Mouse (Mus musculus): ENCODE measurements around the gene Tcf19.

Gene Tcf19

DNA sequence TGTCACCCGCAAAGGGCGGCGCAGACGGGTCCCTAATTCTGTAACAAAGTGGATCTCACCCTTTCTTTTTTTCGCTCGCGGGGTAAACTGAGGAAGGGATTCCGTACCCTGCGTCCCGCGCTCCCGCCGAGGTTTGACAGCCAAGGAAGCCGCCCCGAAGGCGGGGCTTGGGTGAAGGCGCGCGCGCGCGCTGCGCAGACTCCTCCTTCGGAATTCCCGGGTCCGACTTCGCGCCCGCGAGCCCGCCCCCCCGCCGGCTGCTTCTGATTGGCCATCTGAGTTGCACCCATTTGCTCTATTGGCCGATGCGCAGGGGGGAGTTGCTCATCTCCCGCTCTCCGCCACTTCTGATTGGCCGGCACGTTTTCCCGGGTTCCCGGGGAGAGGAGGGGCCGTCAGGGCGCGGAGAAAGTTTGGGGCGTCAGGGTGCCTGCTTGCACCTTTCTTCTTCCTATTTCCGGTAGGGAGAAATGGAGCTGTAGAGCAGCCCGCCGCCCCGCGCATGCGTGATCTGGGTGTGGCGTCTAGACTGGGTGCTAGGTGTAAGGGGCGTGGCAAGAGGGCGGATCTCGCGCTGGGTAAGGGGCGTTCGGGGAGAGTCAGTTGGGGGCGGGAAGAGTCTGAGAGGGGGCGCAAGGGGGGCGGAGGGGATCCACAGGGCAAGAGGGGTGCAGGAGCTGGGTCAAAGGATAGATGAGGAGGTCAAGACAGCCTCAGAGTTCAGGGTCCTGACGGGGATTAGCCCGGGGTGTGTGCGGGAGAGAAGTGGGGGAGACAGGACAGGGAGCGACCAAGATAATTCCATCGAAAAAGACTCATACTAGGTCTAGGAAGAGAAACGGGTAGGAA is at the start of gene Tcf19, which contains the start of gene Cchcr1:
Gene Tcf19 (minus strand): TSS at position 173 of the 849 bp plus-strand sequence.
Gene Cchcr1 (plus strand): TSS at position 449 of the 849 bp plus-strand sequence.
- DNase-seq (ENCODE audit: low spot score in 2 of 2): peak; percentile 96 to 97

DNA sequence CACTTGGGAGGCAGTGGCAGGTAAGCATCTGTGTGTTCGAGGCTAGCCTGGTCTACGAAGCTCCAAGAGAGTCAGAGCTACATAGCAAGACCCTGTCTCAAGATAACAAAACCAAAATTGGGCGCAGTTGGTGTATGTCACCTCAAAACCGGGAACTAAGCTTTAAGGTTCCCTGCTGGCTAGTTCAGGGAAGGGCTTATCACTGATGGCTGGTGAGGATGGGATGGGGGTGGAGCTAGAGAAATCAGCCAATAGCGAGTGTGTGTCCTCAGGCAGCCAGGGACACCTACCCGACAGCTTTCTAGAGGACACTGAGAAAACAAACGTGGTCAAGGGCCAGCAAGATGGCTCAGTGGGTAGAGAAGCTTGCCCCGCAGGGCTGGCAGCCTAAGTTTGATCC is 41.6 kb upstream of the Tcf19 start:
- DNase-seq (ENCODE audit: low spot score in 2 of 2): no peak

DNA sequence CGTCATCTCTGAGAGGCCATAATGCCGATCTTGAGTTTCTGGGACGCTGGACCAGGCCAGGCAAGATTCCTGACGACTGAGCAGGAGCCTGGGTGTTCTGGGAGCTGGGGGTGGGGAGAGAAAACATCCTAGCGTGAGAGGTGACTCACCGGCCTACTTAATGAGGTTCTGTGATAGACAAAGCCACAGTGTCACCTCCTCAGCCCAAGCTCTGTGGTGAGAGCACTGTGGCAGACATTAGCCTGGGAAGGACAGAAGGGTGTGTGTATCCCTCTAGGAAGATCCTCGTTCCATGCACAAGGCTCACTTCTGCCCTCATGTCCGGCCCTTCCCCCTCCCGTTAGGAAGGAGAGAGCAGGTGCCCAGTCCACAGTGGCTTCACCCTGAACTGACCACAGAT is 40.7 kb upstream of the Tcf19 start:
- DNase-seq (ENCODE audit: low spot score in 2 of 2): no peak

DNA sequence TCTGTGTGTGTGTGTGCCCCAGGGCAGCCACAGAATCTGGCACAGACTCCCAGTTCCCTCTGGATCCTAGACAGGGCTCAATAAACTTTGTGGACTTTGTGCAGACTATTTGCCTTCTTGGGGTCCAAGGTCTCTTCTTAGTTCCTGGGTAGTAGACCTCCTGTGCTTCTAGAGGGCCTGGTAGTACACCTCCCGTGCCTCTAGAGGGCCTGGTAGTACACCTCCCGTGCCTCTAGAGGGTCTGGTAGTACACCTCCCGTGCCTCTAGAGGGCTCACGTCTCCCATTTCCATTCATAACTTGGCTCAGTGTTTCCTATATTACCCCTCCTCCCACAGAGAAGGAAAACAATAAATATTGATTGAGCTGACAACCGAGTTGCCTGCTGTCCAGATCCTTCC is 40.2 kb upstream of the Tcf19 start:
- peak in 1 of 2 experiments; percentile 26 for DNase-seq (ENCODE audit: low spot score in 2 of 2)

DNA sequence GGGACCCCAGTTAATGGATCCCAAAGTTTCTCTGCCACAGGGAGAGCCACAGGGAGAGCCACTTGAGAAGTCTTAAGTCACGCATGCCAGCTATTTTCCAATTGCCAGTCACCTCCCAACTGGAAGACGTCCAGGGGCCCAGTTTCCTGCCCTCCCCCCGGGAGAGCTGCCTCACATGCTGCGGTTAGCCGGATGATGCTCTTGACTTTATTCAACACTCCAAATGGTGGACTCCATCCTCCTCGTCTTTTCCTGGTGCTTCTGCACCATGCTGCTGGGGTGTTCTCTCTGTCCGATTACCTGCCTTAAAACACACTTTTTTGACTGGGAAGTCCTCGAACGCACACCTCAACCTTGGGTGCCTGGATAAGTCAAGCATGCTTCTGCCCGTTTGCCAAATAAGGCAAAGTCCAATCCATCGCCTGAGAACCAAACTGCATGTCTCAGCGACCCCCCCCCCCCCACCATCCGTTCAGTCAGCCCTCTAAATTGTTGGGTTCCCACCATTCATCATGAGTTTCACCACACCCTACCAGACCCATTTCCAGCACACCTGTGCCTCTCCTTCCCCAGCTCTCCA is 39.7 kb upstream of the Tcf19 start:
- no peak for DNase-seq (ENCODE audit: low spot score in 2 of 2)

DNA sequence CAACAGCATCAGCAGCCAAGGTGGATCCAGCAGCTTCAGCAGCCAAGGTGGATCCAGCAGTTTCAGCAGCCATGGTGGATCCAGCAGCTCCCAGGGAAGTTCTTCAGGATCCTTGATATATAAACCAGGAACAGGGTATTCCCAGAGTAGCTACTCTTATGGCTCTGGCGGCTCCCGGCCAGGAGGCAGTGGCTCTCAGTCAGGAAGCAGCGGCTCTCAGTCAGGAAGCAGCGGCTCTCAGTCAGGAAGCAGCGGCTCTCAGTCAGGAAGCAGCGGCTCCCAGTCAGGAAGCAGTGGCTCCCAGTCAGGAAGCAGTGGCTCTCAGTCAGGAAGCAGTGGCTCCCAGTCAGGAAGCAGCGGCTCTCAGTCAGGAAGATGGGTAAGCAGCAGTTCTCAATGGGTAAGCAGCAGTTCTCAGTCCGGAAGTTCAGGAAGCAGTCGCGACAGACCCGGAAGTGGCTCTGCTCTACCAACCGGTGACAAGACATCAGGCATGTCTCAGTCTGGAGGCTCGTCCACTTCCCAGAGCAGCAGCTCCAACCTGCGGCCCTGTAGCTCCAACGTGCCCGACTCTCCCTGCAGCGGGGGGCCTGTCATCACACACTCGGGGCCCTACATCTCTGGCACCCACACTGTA is 38.3 kb upstream of the Tcf19 start:
- no peak for DNase-seq (ENCODE audit: low spot score in 2 of 2)

DNA sequence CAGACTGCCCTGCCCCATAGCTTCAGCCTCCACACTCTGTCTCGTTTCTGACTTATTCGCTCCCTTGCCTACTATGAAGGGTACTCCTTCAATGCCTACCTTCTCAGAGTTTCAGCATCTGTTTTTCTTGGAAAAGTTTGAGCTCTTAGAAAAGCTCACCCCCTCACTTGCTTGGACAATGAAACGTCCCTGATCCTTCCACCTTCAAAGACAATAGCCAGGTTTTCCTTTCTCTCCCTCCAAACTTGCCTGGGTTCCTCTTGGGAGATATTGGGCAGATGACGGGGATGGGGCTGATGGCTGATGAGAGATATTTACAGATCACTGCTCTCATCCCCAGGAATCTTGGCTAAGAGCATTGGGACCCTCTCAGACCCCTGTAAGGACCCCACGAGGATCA is 37.7 kb upstream of the Tcf19 start:
- DNase-seq (ENCODE audit: low spot score in 2 of 2): no peak

DNA sequence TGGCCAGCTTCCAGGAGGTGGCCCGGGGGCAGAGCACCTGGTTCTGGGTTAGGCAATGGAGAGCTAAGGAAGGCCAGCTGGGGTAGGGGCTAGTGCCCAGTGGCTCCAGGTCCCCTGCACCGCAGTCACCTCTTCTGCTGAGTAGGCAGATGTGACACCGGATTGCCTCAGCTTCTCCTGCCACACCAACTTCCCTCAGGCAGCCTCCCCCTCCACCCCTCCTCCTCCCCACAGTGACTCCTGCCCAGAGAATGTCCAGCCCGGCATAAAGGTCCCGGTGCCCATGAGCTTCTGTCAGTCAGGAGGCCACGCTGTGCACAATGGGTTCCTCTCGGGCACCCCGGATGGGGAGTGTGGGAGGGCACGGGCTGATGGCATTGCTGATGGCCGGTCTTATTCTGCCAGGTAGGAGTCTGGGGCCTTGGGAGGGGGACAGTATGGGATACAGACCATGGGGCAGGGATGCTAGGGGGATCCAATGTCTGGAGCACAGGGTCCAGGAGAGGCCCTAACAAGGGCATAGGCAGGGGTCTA is 35.3 kb upstream of the Tcf19 start, which contains the start of gene Cdsn:
Gene Cdsn (plus strand): TSS at position 248 of the 534 bp plus-strand sequence.
- DNase-seq (ENCODE audit: low spot score in 2 of 2): no peak

DNA sequence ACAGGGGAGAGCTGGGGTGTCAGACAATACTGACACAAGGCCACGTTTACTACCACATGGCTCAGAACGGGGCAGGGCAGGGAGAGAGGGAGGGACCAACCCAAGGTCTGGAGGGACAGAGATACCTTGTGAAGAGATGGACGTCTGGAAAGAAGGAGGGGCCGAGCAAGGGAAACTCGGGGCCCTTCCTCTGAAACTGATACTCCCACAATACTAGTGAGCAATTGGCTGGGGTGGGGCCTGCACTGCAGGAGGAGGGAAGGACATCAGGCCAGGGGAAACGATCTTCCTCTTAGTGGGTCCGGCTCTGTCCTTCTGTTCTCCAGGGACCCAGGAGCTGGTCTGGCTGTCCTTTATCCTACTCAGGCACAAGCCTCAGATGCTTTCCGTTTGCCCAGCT is 34.2 kb upstream of the Tcf19 start:
- no peak for DNase-seq (ENCODE audit: low spot score in 2 of 2)

DNA sequence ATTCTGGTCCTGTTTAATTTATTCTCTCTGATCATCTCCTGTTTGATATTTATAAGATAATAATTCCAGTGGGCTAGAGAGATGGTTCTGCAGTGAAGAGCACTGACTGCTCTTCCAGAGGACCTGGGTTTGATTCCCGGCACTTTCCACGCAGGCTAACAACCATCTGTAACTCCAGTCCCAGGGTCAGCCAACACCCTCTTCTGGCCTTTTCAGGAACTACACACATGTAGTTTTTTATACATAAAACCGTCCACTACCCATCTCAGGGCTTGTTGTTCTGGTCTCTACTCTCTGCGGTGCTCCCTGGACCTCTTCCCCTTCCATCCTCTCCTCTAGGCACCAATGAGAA is 33.5 kb upstream of the Tcf19 start:
- DNase-seq (ENCODE audit: low spot score in 2 of 2): no peak

DNA sequence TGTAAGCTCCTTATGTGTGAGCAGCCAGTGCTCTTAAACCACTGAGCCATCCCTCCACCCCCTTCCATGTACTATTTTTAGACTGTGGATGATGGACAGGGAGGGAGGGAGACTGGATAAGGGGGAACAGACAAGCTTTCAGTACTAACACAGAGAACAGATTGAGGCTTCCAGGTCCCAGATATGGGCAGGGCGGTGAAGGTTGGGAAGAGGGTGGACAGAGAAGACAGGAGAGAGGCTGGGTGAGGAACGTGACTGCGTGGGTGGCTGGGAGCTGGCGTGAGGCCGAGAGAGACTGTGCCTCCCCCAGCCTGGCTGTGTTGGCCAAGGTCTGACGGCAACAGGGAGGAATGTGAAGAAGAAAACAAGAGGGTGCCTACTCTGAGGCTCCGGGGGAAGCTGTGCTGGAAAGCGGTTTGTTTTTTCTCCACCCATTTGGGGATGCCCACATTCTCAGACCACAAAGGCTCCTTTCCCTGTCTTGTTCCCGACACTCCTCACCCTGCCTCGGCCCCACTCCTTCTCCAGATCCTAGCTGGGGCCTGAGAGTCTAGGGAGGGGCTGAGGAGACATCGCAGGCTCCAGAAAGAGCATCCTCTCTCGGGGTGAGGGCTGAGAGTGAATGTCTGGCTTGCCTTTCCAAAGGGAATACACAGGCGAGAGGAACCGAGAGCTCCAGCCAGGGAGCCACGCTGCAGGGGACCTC is 33.0 kb upstream of the Tcf19 start:
- DNase-seq (ENCODE audit: low spot score in 2 of 2): peak; percentile 87 to 89

DNA sequence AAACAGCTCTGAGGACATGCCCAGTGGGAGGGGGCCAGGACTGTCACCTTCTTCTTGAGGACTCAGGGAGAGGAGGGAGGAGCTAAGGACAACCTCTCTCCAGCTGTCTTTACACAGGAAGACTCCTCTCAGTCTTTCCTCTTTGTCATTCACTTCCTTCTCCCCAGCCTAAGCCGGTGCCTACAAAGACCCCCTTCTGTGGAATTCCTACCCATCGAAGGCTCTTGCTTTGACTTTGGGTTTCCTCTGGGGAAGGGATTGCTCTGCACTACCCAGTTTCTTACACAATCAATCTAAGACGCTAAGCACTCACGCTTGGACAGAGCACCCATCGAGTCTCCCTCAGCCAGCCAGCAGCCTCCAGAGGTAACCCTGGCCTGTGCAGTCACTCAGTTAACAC is 32.0 kb upstream of the Tcf19 start:
- no peak for DNase-seq (ENCODE audit: low spot score in 2 of 2)

DNA sequence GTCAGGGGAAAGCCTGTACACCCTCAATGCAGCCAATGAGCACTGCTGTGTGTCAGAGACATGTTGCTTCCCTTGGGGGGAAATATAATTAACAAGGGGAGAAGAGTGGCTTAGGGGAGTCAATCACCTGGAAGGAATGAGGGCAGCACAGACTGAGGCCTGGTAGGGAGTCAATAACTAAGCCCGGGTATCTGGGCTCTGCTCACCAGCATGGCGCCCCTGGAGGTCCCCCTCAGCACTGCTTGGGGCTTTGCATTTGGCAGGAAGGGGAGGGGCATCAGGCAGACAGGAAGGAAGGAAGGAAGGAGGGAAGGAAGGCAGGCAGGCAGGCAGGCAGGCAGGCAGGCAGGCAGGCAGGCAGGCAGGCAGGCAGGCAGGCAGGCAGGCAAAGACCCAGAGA is 30.8 kb upstream of the Tcf19 start:
- DNase-seq (ENCODE audit: low spot score in 2 of 2): no peak

DNA sequence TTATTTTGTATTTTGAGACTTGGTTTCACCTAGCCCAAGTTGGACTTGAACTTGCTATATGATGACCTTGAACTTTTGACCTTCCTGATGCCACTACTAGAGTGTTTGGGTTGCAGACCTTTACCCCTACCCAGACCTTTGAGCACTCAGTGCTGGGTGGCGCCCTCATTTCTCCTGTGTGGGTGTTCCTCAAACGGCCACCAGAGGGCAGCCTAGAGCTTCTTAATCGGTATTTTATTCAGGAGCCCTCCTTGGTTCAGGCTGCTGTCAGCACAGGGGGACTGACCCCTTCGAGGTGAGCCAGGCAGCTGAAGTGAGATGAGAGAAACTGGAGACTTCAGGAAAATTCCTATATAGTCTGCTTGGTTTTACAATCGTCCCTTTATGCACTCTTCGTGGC is 28.1 kb upstream of the Tcf19 start:
- peak in 1 of 2 experiments; percentile 43 for DNase-seq (ENCODE audit: low spot score in 2 of 2)

DNA sequence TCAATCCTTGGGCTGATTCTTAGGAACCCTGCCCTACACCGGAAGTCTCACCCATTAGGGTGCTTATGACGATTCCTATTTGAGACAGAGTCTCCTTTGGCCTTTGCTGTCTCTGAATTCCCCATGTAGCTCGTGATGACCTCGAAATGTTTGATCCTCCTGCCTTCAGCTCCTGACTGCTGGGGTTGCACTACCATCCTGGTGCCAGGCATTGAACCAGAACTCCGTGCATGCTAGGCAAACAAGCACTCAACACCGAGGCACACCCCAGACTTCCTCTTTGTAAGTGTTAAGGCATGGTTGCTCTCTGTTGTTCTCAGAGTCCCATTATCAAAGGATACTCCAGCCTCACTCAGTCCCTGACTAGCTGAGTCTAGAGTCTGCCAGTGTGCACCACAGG is 27.4 kb upstream of the Tcf19 start:
- no peak for DNase-seq (ENCODE audit: low spot score in 2 of 2)

DNA sequence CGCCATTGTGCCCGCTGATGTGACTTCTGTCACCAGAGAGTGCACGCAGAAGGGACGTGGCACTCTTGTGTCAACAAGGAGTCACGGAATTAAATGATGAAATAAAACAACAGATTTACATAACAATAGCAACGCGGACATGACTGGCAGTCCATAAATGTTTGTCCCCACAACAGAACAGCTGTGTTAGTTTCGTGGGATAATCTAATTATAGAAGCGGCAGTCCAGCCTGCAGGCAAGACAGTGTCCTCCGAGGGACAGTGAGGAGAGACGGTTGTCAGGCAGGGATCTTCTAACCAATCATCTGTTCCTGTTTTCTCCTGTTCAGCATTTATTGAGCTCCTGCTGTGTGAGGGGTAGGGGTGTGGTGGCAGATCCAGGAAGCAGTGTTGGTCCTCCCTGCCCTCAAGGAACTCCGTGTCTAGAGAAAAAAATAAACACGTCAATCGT is 26.8 kb upstream of the Tcf19 start:
- no peak for DNase-seq (ENCODE audit: low spot score in 2 of 2)

DNA sequence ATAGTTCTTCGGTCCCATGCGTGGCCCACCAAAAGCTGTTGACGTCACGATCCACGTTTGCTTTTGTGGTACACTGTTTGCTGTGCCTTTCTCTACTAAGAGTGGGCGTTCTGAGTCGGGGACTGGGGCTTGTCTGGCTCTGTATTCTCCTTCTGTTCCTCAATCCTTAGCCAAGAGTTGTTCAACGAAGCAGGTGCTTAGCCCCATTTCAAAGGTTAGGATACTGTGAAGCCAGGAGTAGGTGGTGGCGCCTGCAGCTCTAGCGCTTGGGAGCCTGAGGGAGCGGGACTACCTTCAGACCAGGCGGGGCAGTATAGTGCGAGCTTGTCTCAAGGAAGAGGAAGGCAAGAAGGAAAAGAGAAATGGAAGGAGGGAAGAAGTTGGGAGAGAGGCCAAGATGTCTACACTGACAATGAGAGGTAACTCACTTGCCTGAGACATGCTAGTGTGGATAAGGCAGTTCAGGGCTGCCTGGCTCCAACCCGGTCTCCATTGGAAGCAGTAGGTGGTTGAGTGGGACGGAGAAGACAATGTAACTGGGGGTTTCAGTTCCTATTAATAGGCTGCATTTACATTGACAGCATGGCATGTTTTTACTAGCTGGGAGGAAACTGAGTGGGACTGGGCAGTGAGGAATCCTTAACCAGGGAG is 26.3 kb upstream of the Tcf19 start:
- DNase-seq (ENCODE audit: low spot score in 2 of 2): no peak

DNA sequence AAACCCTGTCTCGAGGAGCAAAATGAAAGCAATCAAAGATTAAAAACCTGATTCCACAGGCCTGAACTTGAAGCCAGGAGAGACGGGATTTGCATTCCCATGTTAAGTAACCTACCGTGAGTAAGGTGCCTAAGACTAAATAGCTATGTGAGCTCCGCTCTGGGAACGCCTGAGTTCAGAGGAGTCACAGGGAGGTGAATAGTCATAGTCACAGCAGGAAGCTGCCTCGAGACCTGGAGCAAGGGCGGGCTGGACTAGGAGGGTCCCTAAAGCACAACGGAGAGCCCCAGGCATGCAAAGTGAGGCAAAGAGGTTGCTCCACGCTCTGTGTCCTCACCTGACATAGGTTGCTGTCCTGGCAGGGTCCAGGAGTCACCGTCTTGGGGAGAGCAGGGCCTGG is 22.9 kb upstream of the Tcf19 start:
- DNase-seq (ENCODE audit: low spot score in 2 of 2): no peak

DNA sequence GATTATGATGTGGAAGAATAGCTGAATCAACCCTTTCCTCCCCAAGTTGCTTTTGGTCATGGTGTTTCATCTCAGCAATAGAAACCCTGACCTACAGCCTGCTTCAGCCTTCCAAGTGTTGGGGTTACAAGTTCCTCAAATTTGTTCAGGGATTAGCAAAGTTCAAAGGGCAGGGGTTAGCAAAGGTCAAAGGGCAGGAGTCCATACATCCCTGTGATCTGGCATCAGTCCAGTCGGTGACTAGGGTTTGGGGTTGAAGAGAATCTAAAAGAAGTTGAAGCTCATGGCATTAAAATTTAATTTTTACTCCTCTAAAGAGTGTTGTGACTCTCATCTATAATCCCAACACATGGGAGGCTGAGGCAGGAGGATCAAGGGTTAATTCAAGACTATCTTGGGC is 21.9 kb upstream of the Tcf19 start:
- DNase-seq (ENCODE audit: low spot score in 2 of 2): no peak

DNA sequence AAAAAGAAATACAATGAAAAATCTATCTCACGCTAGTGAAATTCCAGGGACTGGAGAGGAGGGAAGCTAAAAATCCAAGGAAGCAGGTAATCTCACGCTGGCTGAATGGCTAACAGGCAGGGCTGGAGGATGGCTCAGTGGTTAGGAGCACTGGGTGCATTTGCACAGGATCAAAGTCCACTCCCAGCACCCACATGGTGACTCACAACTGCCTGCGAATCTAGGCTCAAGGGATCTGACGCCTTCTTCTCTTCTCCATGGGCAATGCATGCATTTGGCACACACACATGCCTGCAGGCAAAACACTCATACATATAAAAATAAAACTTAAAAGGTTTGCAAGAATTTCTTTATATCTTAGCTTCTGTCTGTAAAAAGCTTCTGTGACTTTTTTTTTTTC is 20.8 kb upstream of the Tcf19 start:
- no peak for DNase-seq (ENCODE audit: low spot score in 2 of 2)

DNA sequence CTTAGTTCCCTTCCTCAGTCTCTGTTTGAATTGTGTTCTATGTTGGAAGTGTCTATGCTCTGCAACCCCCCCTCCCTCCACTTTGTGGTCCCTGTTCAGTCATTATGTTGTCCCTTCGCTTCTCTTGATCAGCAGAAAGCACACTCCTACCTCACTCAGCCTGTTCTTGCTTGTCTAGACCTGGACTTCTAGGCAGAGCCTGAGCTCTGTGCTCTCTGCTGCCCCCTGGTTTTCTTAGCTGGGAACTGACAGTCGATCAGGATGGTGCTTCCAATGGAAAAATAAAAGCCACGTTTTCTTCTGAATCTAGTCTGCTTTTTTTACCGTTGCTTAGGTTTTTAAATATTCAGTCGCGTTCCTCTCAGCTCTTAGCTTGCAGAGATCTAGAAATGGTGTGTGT is 17.7 kb upstream of the Tcf19 start:
- DNase-seq (ENCODE audit: low spot score in 2 of 2): peak; percentile 54 to 78
